Mouse (Mus musculus): ENCODE data around the gene Klhdc7b. TPM values are rescaled to one million over a fixed set of nuclear protein-coding genes. Genes with fewer than 3 reads are reported as not detected.

Klhdc7b gene
- total RNA-seq, 2 experiments from 2014 or later, result 0.30 to 0.38 TPM

- DNase-seq (ENCODE audit: extremely low spot score in 1 of 2, low spot score in 1 of 2), result no peak
These were observed 10.4 kb upstream of the Klhdc7b start for GRCm38 (mm10) chr15:89374340-89374739.

GRCm38 (mm10) chr15:89374801-89375534, 9.7 kb upstream of the Klhdc7b start:
- no peak for DNase-seq (ENCODE audit: extremely low spot score in 1 of 2, low spot score in 1 of 2)

- DNase-seq (ENCODE audit: extremely low spot score in 1 of 2, low spot score in 1 of 2), result no peak
These were observed 8.7 kb upstream of the Klhdc7b start for GRCm38 (mm10) chr15:89376040-89376439.

GRCm38 (mm10) chr15:89376957-89377356, 7.8 kb upstream of the Klhdc7b start, which contains the start of gene Tymp:
Gene Tymp, minus strand, starts transcription at chr15:89377039.
- no peak for DNase-seq (ENCODE audit: extremely low spot score in 1 of 2, low spot score in 1 of 2)

- DNase-seq (ENCODE audit: extremely low spot score in 1 of 2, low spot score in 1 of 2), result no peak
These were observed 7.4 kb upstream of the Klhdc7b start for GRCm38 (mm10) chr15:89377362-89377761.

- DNase-seq (ENCODE audit: extremely low spot score in 1 of 2, low spot score in 1 of 2), result no peak
These were observed 6.5 kb upstream of the Klhdc7b start for GRCm38 (mm10) chr15:89377938-89378828.

- no peak for DNase-seq (ENCODE audit: extremely low spot score in 1 of 2, low spot score in 1 of 2)
These were observed 5.8 kb upstream of the Klhdc7b start, which contains the start of gene Odf3b for GRCm38 (mm10) chr15:89378831-89379401. Gene Odf3b, minus strand, starts transcription at chr15:89379282.

GRCm38 (mm10) chr15:89379429-89379828, 5.3 kb upstream of the Klhdc7b start:
- DNase-seq (ENCODE audit: extremely low spot score in 1 of 2, low spot score in 1 of 2), result no peak

- DNase-seq (ENCODE audit: extremely low spot score in 1 of 2, low spot score in 1 of 2), result no peak
These were observed 2.4 kb downstream of the Klhdc7b start for GRCm38 (mm10) chr15:89387127-89387526.

GRCm38 (mm10) chr15:89390081-89390480, 5.4 kb downstream of the Klhdc7b start:
- no peak for DNase-seq (ENCODE audit: extremely low spot score in 1 of 2, low spot score in 1 of 2)

GRCm38 (mm10) chr15:89396883-89397282, 12.2 kb downstream of the Klhdc7b start:
- no peak for DNase-seq (ENCODE audit: extremely low spot score in 1 of 2, low spot score in 1 of 2)

- no peak for DNase-seq (ENCODE audit: extremely low spot score in 1 of 2, low spot score in 1 of 2)
These were observed 13.4 kb downstream of the Klhdc7b start for GRCm38 (mm10) chr15:89398146-89398545.

- no peak for DNase-seq (ENCODE audit: extremely low spot score in 1 of 2, low spot score in 1 of 2)
These were observed 15.0 kb downstream of the Klhdc7b start for GRCm38 (mm10) chr15:89399716-89400115.

GRCm38 (mm10) chr15:89402471-89402870, 17.8 kb downstream of the Klhdc7b start:
- DNase-seq (ENCODE audit: extremely low spot score in 1 of 2, low spot score in 1 of 2), result no peak

- DNase-seq (ENCODE audit: extremely low spot score in 1 of 2, low spot score in 1 of 2), result no peak
These were observed 20.3 kb downstream of the Klhdc7b start for GRCm38 (mm10) chr15:89404831-89405623.

- no peak for DNase-seq (ENCODE audit: extremely low spot score in 1 of 2, low spot score in 1 of 2)
These were observed 22.0 kb downstream of the Klhdc7b start for GRCm38 (mm10) chr15:89406691-89407090.

- no peak for DNase-seq (ENCODE audit: extremely low spot score in 1 of 2, low spot score in 1 of 2)
These were observed 25.4 kb downstream of the Klhdc7b start, which contains the start of gene Syce3 for GRCm38 (mm10) chr15:89410118-89410517. Gene Syce3, minus strand, starts transcription at chr15:89410503.

GRCm38 (mm10) chr15:89415282-89415681, 30.6 kb downstream of the Klhdc7b start:
- no peak for DNase-seq (ENCODE audit: extremely low spot score in 1 of 2, low spot score in 1 of 2)

GRCm38 (mm10) chr15:89421938-89422337, 37.2 kb downstream of the Klhdc7b start:
- DNase-seq (ENCODE audit: extremely low spot score in 1 of 2, low spot score in 1 of 2), result no peak

GRCm38 (mm10) chr15:89424621-89425020, 39.9 kb downstream of the Klhdc7b start:
- DNase-seq (ENCODE audit: extremely low spot score in 1 of 2, low spot score in 1 of 2), result no peak
